Mouse (Mus musculus): Measurements from ENCODE around the gene Slfn5. TPM values are rescaled to one million over a fixed set of nuclear protein-coding genes. Genes with fewer than 3 reads are reported as not detected.

Slfn5 gene
- polyA plus RNA-seq, 1 experiment from 2014 or later = 0.41 TPM

Small RNA genes within 50 kb of the gene (microRNA-seq; reads per million reads assigned to microRNA genes)
- gene Mir7679 = not detected

Other genes with a start within 250 kb of the Slfn5 start
- 0.35 and 0.53 TPM in 2 replicates for gene Cct6b, start 187.0 kb upstream of the Slfn5 start, polyA plus RNA-seq (2016; fragmentation: Nextera tagmentation; extraction: Ambion mirVana)
- gene Zfp830, start 187.0 kb upstream of the Slfn5 start, polyA plus RNA-seq (2016; fragmentation: Nextera tagmentation; extraction: Ambion mirVana) = 42.5 and 42.9 TPM in 2 replicates
- gene Lig3, start 170.2 kb upstream of the Slfn5 start, polyA plus RNA-seq (2016; fragmentation: Nextera tagmentation; extraction: Ambion mirVana) = 48.3 and 48.6 TPM in 2 replicates
- gene Rffl, start 80.1 kb upstream of the Slfn5 start, polyA plus RNA-seq (2016; fragmentation: Nextera tagmentation; extraction: Ambion mirVana) = 18.8 and 19.5 TPM in 2 replicates
- gene Rad51d, start 60.7 kb upstream of the Slfn5 start, polyA plus RNA-seq (2016; fragmentation: Nextera tagmentation; extraction: Ambion mirVana) = 10.3 and 11.8 TPM in 2 replicates
- gene Fndc8, start 59.2 kb upstream of the Slfn5 start, polyA plus RNA-seq (2016; fragmentation: Nextera tagmentation; extraction: Ambion mirVana) = 0.32 and 0.49 TPM in 2 replicates
- gene Nle1, start 42.9 kb upstream of the Slfn5 start, polyA plus RNA-seq (2016; fragmentation: Nextera tagmentation; extraction: Ambion mirVana) = 39.9 and 46.3 TPM in 2 replicates
- 11.5 and 12.4 TPM in 2 replicates for gene Unc45b, start 40.8 kb upstream of the Slfn5 start, polyA plus RNA-seq (2016; fragmentation: Nextera tagmentation; extraction: Ambion mirVana)
- gene Slfn9, start 40.5 kb downstream of the Slfn5 start, polyA plus RNA-seq (2016; fragmentation: Nextera tagmentation; extraction: Ambion mirVana) = 18.7 and 19.0 TPM in 2 replicates
- 0.26 and 0.36 TPM in 2 replicates for gene Slfn8, start 69.5 kb downstream of the Slfn5 start, polyA plus RNA-seq (2016; fragmentation: Nextera tagmentation; extraction: Ambion mirVana)
- 1.2 and 1.3 TPM in 2 replicates for gene Slfn2, start 113.8 kb downstream of the Slfn5 start, polyA plus RNA-seq (2016; fragmentation: Nextera tagmentation; extraction: Ambion mirVana)
- gene Slfn1, start 165.5 kb downstream of the Slfn5 start, polyA plus RNA-seq (2016; fragmentation: Nextera tagmentation; extraction: Ambion mirVana) = not detected in 2 replicates
- not detected in 2 replicates for gene Slfn4, start 223.8 kb downstream of the Slfn5 start, polyA plus RNA-seq (2016; fragmentation: Nextera tagmentation; extraction: Ambion mirVana)
- gene Slfn3, start 240.0 kb downstream of the Slfn5 start, polyA plus RNA-seq (2016; fragmentation: Nextera tagmentation; extraction: Ambion mirVana) = 0.49 and 0.77 TPM in 2 replicates